Mouse (Mus musculus): ENCODE measurements around the gene Crk.

- TF ChIP-seq POLR2A (IDR thresholded peaks at IDR 0.05; ENCODE audit: control insufficient read depth, extremely low read depth, insufficient read depth, low read length, poor library complexity) = no peak
- no peak for TF ChIP-seq CTCF (IDR thresholded peaks at IDR 0.05; ENCODE audit: borderline replicate concordance, control insufficient read depth, extremely low read depth, insufficient read depth, low read length, poor library complexity)
Measured at GRCm38 (mm10) chr11:75693570-75693969, 14.5 kb downstream of the Crk start.

All from thymus, adult 2 months (tissue).